Mouse (Mus musculus) stomach, embryonic 15.5 days (tissue): ENCODE data around the gene Tssk1. TPM values are rescaled to one million over a fixed set of nuclear protein-coding genes. Genes with fewer than 3 reads are reported as not detected.

Experiments used
- ATAC-seq: fragments of 200-750 bp; cut with Nextera tagmentation; 2 replicates; pipeline ENCODE4 v1.8.0; 2017; ENCODE audit warnings: low read depth, moderate number of reproducible peaks, moderate TSS enrichment; ENCODE audit not compliant: insufficient read depth, low FRiP score
- H3K27ac ChIP-seq: fragments of 300-500 bp; sonication (generic); 2 replicates; pipeline ENCODE4 v1.5.1; 2015; ENCODE audit warnings: mild to moderate bottlenecking, inconsistent platforms
- H3K27me3 ChIP-seq: fragments of 300-500 bp; sonication (generic); replicated peaks from 2 replicates; pipeline ENCODE4 v1.6.1; 2015; ENCODE audit warnings: inconsistent platforms
- H3K36me3 ChIP-seq: fragments of 300-500 bp; sonication (generic); 2 replicates; pipeline ENCODE4 v1.6.1; 2015; ENCODE audit warnings: inconsistent platforms
- H3K4me1 ChIP-seq: fragments of 300-500 bp; sonication (generic); 2 replicates; pipeline ENCODE4 v1.6.1; 2015; ENCODE audit warnings: inconsistent platforms
- H3K4me2 ChIP-seq: fragments of 300-500 bp; sonication (generic); 2 replicates; pipeline ENCODE4 v1.6.1; 2015; ENCODE audit warnings: mild to moderate bottlenecking, inconsistent platforms
- H3K4me3 ChIP-seq: fragments of 300-500 bp; sonication (generic); replicated peaks from 2 replicates; pipeline ENCODE4 v1.5.1; 2015; ENCODE audit warnings: inconsistent platforms
- H3K9ac ChIP-seq: fragments of 300-500 bp; sonication (generic); 2 replicates; pipeline ENCODE4 v1.6.1; 2015; ENCODE audit warnings: inconsistent platforms
- H3K9me3 ChIP-seq: fragments of 300-500 bp; sonication (generic); 2 replicates; pipeline ENCODE4 v1.6.1; 2016; ENCODE audit warnings: inconsistent platforms
- WGBS: fragments of 180-500 bp; shearing (Covaris S2); methylation state at CpG from one replicate; pipeline ENCODE4 v1.1.7; 2015; 5-methylcytosine and 5-hydroxymethylcytosine counted together
- polyA plus RNA-seq: library from polyadenylated mRNA; unstranded; fragments of >200 nt; fragmentation: Nextera tagmentation; extraction: Ambion mirVana; gene quantifications from 2 replicates; pipeline ENCODE4 v1.2.1, GENCODE M21; 2015

Gene Tssk1
- not detected in 2 replicates for polyA plus RNA-seq

DNA sequence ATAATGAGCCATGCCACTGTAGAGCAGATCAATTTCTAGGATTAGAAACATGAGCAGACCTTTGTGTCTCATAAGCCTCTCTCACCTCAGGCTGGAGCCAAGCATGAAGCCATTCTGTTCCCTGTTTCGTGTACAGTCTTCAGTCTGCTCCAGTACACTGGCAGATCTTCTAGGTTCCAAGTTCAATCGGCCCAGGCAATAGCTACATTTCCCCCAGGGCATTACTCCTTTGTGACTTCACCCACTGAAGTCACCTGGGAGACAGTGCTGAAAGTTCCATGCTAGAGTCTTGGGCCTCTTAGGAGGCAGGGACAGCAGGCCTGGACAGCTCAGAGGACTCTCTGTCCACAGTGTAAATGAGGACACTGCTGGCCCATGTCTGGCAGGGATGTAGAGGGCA, at the start of gene Tssk1:
Gene Tssk1 (plus strand): TSS at position 301 of the 400 bp plus-strand sequence.
- H3K9me3 ChIP-seq: no peaks in the 10 kb centered on the region
- ATAC-seq: no peak
- H3K36me3 ChIP-seq: peaks cover 5% of the 10 kb centered on the region; the same call in 1 of the 2 replicates
- no peak within 1 kb of the TSS for H3K4me3 ChIP-seq
- 76% methylated on average over 2 of the region's 2 CpGs for WGBS
- no peak within 1 kb of the TSS for H3K9ac ChIP-seq
- H3K27ac ChIP-seq: no peak within 1 kb of the TSS
- H3K4me2 ChIP-seq: no peak within 1 kb of the TSS
- peaks cover 15% of the 10 kb centered on the region for H3K4me1 ChIP-seq
- H3K27me3 ChIP-seq: no peaks in the 10 kb centered on the region

DNA sequence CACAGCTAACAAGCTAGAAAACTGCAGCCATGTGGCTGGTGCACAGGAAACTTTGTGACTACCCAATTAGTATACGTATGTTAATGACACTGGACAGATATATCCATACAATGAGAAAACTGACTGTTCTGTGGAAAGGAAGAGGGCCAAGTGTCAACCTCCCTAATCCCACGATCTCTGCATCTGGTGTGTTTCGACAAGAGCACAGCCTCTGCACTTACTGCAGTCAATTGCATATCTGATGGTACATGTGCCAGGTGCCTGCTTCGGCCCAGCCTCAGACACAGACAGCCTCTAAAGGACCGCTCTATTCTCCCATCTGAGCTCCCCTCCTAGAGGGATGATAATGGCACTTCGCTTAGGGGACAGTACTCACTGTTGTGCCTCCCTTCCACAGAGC, 45.6 kb upstream of the Tssk1 start:
- Histone ChIP-seq H3K9me3 (no peaks in the 10 kb centered on the region), H3K9ac (no peak overlapping the region), H3K27me3 (no peaks in the 10 kb centered on the region), H3K4me1 (no peaks in the 10 kb centered on the region), H3K4me2 (no peak overlapping the region), H3K27ac (no peak overlapping the region), H3K36me3 (peaks cover 68% of the 10 kb centered on the region), H3K4me3 (no peak overlapping the region)
- 93% methylated on average over 6 of the region's 6 CpGs for WGBS
- no peak for ATAC-seq

DNA sequence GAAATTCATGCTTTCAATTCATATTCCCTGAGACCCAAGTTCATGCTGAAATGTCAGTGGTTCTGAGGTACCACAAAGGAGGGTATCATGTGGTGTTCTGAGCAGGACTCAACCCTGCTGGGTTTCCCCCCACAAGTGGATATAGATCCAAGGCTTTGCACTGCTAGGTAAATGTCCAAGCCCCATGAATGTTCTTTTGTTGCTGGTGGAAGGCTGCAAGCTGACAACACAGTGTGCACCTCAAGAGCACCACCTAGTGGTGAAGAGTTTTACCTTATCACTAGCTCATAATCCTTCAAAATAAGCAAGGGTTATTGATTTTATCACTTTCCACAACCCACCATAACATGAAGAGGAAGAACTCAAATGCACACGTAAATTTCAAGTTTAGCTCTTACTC, 45.1 kb upstream of the Tssk1 start:
- Histone ChIP-seq H3K4me3 (no peak overlapping the region), H3K4me1 (no peaks in the 10 kb centered on the region), H3K9me3 (no peaks in the 10 kb centered on the region), H3K36me3 (peaks cover 67% of the 10 kb centered on the region), H3K9ac (no peak overlapping the region), H3K27ac (no peak overlapping the region), H3K27me3 (no peaks in the 10 kb centered on the region), H3K4me2 (no peak overlapping the region)
- ATAC-seq: no peak
- 26% methylated on average over 1 of the region's 1 CpGs for WGBS

DNA sequence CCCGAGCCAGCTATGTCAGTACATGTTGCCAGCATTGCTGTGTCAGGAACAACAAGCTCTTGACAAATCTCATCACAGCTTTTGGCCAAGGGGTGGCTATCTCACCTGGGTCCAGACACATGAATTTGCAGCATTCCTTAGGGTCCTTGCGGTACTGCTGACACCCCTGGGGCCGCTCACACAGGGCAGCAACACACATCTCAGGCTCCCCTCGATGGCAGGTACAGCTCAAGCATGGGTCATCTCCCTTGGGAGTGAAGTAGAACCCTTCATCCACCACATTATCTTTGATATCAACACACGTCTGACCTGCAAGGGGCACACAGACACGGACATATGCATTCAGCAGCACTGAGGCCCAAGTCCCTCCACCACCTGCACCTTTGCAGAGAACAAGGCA, 44.5 kb upstream of the Tssk1 start:
- H3K36me3 ChIP-seq: peaks cover 67% of the 10 kb centered on the region
- no peak overlapping the region for H3K9ac ChIP-seq
- no peaks in the 10 kb centered on the region for H3K27me3 ChIP-seq
- no peak overlapping the region for H3K27ac ChIP-seq
- 82% methylated on average over 6 of the region's 6 CpGs for WGBS
- no peak for ATAC-seq
- no peaks in the 10 kb centered on the region for H3K4me1 ChIP-seq
- H3K9me3 ChIP-seq: no peaks in the 10 kb centered on the region
- H3K4me2 ChIP-seq: no peak overlapping the region
- no peak overlapping the region for H3K4me3 ChIP-seq

DNA sequence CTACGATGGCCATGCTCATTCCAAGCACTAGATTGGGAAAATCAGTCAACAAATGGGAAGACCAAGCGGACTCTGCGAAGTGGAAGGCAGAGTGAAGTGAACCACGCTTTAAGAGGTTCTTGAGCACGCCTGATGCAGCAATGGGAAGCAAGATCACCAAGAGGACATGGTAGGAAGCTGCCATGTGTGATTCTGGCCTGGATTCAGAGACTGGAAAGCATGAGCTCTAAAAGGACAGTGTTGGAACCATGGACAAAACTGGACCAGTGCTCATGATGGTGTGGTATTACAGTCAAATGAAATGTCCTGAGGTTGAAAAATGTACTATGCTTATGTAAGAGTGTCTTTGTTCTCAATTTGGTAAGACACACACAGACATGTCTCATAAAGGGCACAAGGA, 42.7 kb upstream of the Tssk1 start:
- H3K4me3 ChIP-seq: no peak overlapping the region
- no peak for ATAC-seq
- H3K9ac ChIP-seq: no peak overlapping the region
- no peaks in the 10 kb centered on the region for H3K4me1 ChIP-seq
- peaks cover 65% of the 10 kb centered on the region for H3K36me3 ChIP-seq
- no peak overlapping the region for H3K4me2 ChIP-seq
- 93% methylated on average over 5 of the region's 5 CpGs for WGBS
- no peaks in the 10 kb centered on the region for H3K9me3 ChIP-seq
- no peaks in the 10 kb centered on the region for H3K27me3 ChIP-seq
- no peak overlapping the region for H3K27ac ChIP-seq

DNA sequence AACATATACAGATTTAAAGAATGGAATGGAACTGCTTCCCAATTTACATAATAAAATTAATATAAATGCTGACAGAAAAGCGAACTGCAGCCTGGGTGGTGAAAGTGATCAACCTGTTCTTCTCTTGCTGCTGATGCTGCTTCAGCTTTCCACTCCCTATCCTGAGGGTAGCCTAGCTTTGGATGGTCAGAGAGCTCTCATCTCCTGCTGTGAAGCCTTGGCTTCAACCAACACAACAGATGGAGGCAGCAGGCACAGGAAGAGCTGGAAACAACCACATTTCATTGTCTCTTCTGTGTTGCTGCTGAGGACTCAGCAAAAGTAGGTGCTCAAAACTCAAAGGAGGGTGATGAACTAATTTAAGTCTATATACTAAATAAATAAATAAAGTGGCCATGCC, 42.2 kb upstream of the Tssk1 start:
- Histone ChIP-seq H3K4me1 (no peaks in the 10 kb centered on the region), H3K36me3 (peaks cover 63% of the 10 kb centered on the region), H3K9ac (no peak overlapping the region), H3K27me3 (no peaks in the 10 kb centered on the region), H3K27ac (no peak overlapping the region), H3K9me3 (no peaks in the 10 kb centered on the region), H3K4me3 (no peak overlapping the region), H3K4me2 (no peak overlapping the region)
- WGBS: 100% methylated on average over 1 of the region's 1 CpGs
- ATAC-seq: no peak

DNA sequence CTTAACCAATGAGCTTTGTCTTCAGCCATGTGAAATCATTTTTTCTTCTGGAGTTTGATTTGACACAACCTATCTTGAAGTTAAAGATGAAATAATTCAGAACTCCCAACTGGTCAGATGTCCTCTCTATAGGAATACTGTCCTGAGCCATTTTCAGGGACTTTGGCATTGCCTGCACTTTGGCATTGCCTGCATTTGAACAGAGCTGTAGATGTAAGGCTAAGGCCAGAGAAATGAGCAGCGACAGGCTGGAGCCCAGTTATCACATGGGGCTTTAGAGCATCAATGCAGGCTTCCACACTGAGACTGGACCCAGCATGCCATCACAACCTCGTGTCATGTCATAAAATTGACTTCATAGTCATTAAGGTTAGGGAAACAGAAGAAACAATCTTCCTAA, 40.8 kb upstream of the Tssk1 start:
- Histone ChIP-seq H3K4me2 (no peak overlapping the region), H3K4me3 (no peak overlapping the region), H3K27me3 (no peaks in the 10 kb centered on the region), H3K9me3 (no peaks in the 10 kb centered on the region), H3K9ac (no peak overlapping the region), H3K27ac (no peak overlapping the region), H3K36me3 (peaks cover 69% of the 10 kb centered on the region), H3K4me1 (no peaks in the 10 kb centered on the region)
- WGBS: 89% methylated on average over 2 of the region's 2 CpGs
- ATAC-seq: no peak

DNA sequence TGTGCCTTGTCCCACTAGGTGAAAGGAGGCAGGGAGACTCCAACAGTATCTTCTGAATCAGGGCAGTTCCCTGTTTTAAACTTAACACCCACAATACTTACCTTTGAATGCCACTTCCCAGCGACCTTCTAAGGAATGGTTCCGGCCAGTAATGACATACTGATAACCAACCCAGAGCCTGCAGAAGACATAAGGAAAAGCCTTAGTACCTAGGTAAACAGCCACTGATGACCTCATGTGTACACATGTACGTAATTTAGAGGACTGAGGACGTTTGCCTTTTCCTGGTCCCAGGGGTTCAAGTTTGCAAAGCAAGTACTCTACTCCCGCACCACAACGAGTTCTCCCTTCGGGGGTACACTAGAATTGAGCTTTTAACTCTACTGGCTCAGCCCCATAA, 36.9 kb upstream of the Tssk1 start:
- Histone ChIP-seq H3K27ac (no peak overlapping the region), H3K9me3 (no peaks in the 10 kb centered on the region), H3K36me3 (peaks cover 57% of the 10 kb centered on the region), H3K4me1 (no peaks in the 10 kb centered on the region), H3K9ac (no peak overlapping the region), H3K4me3 (no peak overlapping the region), H3K27me3 (no peaks in the 10 kb centered on the region), H3K4me2 (no peak overlapping the region)
- ATAC-seq: no peak
- WGBS: 78% methylated on average over 7 of the region's 7 CpGs

DNA sequence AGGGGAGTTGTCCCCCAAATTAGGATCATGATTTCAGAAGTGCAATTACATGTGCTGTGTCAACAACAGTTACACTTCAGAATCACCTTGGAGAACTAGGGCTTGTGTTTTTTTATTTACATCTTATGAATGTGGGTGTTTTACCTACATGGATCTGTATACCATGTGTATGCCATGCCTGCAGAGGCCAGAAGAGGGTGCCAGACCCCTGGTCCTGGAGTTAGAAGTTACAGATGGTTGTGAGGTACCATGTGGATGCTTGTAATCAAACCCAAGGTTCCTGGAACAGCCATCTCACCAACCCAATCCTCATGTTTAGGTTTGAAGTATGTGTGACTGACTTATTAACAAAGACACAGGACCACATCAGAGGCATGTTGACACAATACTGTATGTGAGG, 35.4 kb upstream of the Tssk1 start:
- no peak for ATAC-seq
- no peak overlapping the region for H3K4me3 ChIP-seq
- no peaks in the 10 kb centered on the region for H3K9me3 ChIP-seq
- H3K36me3 ChIP-seq: peaks cover 49% of the 10 kb centered on the region
- H3K4me1 ChIP-seq: no peaks in the 10 kb centered on the region
- H3K27me3 ChIP-seq: no peaks in the 10 kb centered on the region
- no peak overlapping the region for H3K9ac ChIP-seq
- H3K4me2 ChIP-seq: no peak overlapping the region
- H3K27ac ChIP-seq: no peak overlapping the region

DNA sequence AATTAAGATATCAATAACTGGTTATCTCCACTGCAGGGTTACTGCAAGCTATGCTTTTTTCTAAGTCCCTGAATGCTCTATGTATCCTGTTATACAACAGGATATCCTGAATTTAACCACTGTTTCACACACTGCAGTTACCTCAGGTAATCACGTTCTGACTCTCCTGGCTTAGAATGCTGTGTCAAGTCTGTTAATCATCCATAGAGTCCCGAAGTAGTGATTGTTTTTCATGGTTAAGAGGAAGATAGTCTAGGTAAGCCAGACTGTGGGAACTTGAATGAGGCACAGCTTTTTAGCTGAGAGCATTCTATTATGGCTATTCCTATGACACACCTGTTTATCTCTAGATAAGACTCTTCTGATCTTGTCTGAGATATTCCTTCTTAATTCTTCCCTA, 28.7 kb upstream of the Tssk1 start:
- WGBS: 58% methylated on average over 2 of the region's 2 CpGs

DNA sequence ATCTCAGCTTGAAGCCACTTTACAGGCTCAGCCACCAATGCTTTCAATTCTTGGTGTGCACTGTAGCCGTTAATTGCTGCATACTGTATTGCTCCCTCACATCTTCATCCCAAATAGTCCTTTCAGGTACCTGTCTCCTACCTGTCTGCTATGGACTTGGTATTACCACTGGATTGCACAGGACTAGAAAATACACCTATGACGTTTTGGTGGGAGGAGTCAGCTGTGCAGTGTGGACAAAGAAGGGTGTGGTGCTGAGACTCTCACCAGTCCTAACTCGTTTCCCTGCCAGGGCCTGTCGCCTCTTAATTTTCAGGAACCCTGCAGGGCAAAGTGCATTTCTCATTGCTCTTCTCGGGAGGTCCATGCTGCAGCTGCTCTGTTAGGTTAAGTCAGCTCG, 28.3 kb upstream of the Tssk1 start:
- Histone ChIP-seq H3K9ac (no peak overlapping the region), H3K27ac (0 out of 2 replicates have a peak overlapping the region, but pooled peaks have one; percentile 35), H3K4me3 (no peak overlapping the region), H3K36me3 (no peaks in the 10 kb centered on the region; the same call in 1 of the 2 replicates), H3K4me1 (no peaks in the 10 kb centered on the region), H3K27me3 (no peaks in the 10 kb centered on the region), H3K4me2 (no peak overlapping the region), H3K9me3 (no peaks in the 10 kb centered on the region)
- 71% methylated on average over 6 of the region's 6 CpGs for WGBS
- peak; percentile 79; the same call in 1 of the 2 replicates for ATAC-seq

More for the DNA sequence above, 28.7 kb upstream of the Tssk1 start:
- no peak overlapping the region for H3K4me3 ChIP-seq
- no peaks in the 10 kb centered on the region for H3K9me3 ChIP-seq
- no peak for ATAC-seq
- no peaks in the 10 kb centered on the region for H3K27me3 ChIP-seq
- H3K36me3 ChIP-seq: no peaks in the 10 kb centered on the region
- no peak overlapping the region for H3K27ac ChIP-seq
- H3K4me1 ChIP-seq: no peaks in the 10 kb centered on the region
- H3K9ac ChIP-seq: no peak overlapping the region
- no peak overlapping the region for H3K4me2 ChIP-seq

DNA sequence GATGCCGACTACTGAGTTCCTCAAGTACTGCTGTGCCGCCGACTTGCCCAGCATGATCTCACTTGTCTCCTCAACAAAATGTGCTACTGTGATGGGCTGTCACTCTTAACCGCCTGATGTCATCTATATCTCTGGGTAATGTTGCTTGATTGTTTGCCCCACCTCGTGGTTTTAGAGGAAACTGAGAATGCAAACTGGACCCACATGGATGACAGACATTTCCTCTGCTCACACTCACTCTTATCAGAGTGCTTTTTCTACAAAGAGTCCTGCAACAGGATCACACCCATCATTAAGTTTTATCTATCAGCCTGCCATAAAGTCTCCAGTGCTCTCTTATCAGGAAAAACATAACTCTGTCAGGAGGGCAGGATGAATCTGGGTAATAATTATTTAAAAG, 22.8 kb upstream of the Tssk1 start:
- no peak for ATAC-seq
- WGBS: 78% methylated on average over 5 of the region's 5 CpGs

DNA sequence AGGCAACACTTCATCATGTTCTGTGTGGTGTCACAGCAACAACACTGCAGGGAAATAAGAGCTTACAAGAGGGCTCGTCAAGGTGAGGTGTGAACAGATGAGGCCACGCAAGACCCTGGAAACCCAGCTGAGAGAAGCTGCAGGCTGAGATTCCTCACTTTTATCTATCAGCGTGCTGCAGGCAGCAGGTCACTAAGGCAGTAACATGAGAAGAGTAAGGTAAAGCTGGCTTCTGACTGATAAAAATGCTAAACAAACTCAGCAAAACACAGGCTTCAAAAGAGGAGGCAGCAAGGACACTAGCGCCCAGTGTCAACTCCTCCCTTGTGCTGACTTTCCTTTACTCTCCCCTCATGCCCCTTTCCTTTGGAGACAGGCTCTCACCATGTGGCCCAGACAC, 21.0 kb upstream of the Tssk1 start:
- Histone ChIP-seq H3K4me1 (no peaks in the 10 kb centered on the region), H3K9ac (no peak overlapping the region), H3K4me2 (no peak overlapping the region), H3K27me3 (no peaks in the 10 kb centered on the region), H3K4me3 (no peak overlapping the region), H3K9me3 (no peaks in the 10 kb centered on the region), H3K36me3 (peaks cover 7% of the 10 kb centered on the region; the same call in 1 of the 2 replicates), H3K27ac (no peak overlapping the region)
- WGBS: 46% methylated on average over 4 of the region's 4 CpGs
- ATAC-seq: no peak

More for the DNA sequence above, 22.8 kb upstream of the Tssk1 start:
- no peaks in the 10 kb centered on the region for H3K4me1 ChIP-seq
- no peak overlapping the region for H3K4me3 ChIP-seq
- H3K9me3 ChIP-seq: no peaks in the 10 kb centered on the region
- no peak overlapping the region for H3K27ac ChIP-seq
- no peak overlapping the region for H3K9ac ChIP-seq
- peaks cover 4% of the 10 kb centered on the region; the same call in 1 of the 2 replicates for H3K36me3 ChIP-seq
- H3K4me2 ChIP-seq: no peak overlapping the region
- H3K27me3 ChIP-seq: no peaks in the 10 kb centered on the region
